Mouse (Mus musculus) kidney, embryonic 15.5 days (tissue): ENCODE results near the gene Klhl23. TPM values are rescaled to one million over a fixed set of nuclear protein-coding genes. Genes with fewer than 3 reads are reported as not detected.

Experiments used
- ATAC-seq: fragments of 200-750 bp; cut with Nextera tagmentation; replicated peaks from 2 replicates; pipeline ENCODE4 v1.8.0; 2017; ENCODE audit warnings: moderate TSS enrichment; ENCODE audit not compliant: low FRiP score
- H3K27ac ChIP-seq: fragments of 300-500 bp; sonication (generic); 2 replicates; pipeline ENCODE4 v1.5.1; 2015; ENCODE audit warnings: mild to moderate bottlenecking, inconsistent platforms
- H3K27me3 ChIP-seq: fragments of 300-500 bp; sonication (generic); 2 replicates; pipeline ENCODE4 v1.6.1; 2015; ENCODE audit warnings: inconsistent platforms
- H3K36me3 ChIP-seq: fragments of 300-500 bp; sonication (generic); 2 replicates; pipeline ENCODE4 v1.6.1; 2015; ENCODE audit warnings: inconsistent platforms
- H3K4me1 ChIP-seq: fragments of 300-500 bp; sonication (generic); 2 replicates; pipeline ENCODE4 v1.6.1; 2015; ENCODE audit warnings: inconsistent platforms
- H3K4me2 ChIP-seq: fragments of 300-500 bp; sonication (generic); 2 replicates; pipeline ENCODE4 v1.6.1; 2015; ENCODE audit warnings: moderate library complexity, mild to moderate bottlenecking, inconsistent platforms
- H3K4me3 ChIP-seq: fragments of 300-500 bp; sonication (generic); replicated peaks from 2 replicates; pipeline ENCODE4 v1.5.1; 2015; ENCODE audit warnings: mild to moderate bottlenecking, inconsistent platforms
- H3K9ac ChIP-seq: fragments of 300-500 bp; sonication (generic); 2 replicates; pipeline ENCODE4 v1.6.1; 2015; ENCODE audit warnings: mild to moderate bottlenecking, inconsistent platforms
- H3K9me3 ChIP-seq: fragments of 300-500 bp; sonication (generic); replicated peaks from 2 replicates; pipeline ENCODE4 v1.6.1; 2016; ENCODE audit warnings: inconsistent platforms
- WGBS: fragments of 180-500 bp; shearing (Covaris S2); methylation state at CpG from one replicate; pipeline ENCODE4 v1.1.7; 2015; ENCODE audit warnings: mixed read lengths; 5-methylcytosine and 5-hydroxymethylcytosine counted together
- polyA plus RNA-seq: library from polyadenylated mRNA; unstranded; fragments of >200 nt; fragmentation: Nextera tagmentation; extraction: Ambion mirVana; gene quantifications from 2 replicates; pipeline ENCODE4 v1.2.1, GENCODE M21; 2015

Klhl23 gene
- polyA plus RNA-seq, 1 experiment from 2014 or later = 32.2 TPM

DNA sequence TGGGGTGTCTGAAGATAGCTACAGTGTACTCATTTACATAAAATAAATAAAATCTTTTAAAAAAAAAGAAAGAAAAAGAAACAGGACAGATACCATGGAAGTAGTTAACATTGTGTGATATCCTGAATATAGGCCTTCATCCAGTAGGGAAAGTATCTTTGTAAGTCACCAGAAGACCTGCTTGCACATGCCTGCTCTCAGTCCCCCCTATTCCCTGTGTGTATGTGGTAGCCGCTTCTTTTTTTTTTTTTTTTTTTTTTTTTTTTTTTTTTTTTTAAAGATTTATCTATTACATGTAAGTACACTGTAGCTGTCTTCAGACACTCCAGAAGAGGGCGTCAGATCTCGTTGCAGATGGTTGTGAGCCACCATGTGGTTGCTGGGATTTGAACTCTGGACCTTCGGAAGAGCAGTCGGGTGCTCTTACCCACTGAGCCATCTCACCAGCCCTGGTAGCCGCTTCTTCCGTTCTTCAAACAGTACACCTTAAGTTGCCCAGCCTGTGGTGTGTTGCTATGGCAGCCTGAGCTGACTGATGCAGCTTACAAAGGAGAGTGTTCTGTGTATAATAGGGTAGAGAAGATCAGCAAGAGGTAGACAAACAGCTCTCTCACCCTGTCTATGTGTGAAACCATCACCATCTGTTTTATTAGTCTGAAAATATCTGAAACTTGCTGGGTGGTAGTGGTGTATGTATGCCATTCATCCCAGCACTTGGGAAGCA, 15.7 kb downstream of the Klhl23 start:
- peaks cover 45% of the 10 kb centered on the region for H3K36me3 ChIP-seq
- no peaks in the 10 kb centered on the region for H3K9me3 ChIP-seq
- no peak for ATAC-seq
- H3K4me2 ChIP-seq = no peak overlapping the region
- no peak overlapping the region for H3K27ac ChIP-seq
- 80% methylated on average over 7 of the region's 7 CpGs for WGBS
- no peak overlapping the region for H3K4me3 ChIP-seq
- H3K27me3 ChIP-seq = no peaks in the 10 kb centered on the region
- no peaks in the 10 kb centered on the region for H3K4me1 ChIP-seq
- no peak overlapping the region for H3K9ac ChIP-seq

DNA sequence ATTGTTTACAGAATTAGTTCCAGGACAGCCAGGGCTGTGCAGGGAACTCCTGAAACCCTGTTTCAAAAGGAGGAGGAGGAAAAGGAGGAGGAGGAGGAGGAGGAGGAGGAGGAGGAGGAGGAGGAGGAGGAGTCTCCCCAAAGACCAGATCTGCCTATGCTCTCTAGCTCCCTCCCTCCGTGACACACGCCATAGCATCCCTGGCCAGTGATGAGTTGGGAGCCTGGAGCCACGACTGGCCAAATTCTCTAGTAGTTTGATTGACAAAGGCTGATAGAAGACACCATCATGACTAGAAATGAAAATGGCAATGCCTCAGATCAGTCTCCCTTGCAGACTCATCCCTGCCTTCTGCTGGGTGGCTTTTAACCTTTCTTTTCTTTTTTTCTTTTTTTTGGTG, 16.3 kb downstream of the Klhl23 start:
- Histone ChIP-seq H3K4me1 (no peaks in the 10 kb centered on the region), H3K9ac (no peak overlapping the region), H3K27me3 (no peaks in the 10 kb centered on the region), H3K36me3 (peaks cover 39% of the 10 kb centered on the region), H3K9me3 (no peaks in the 10 kb centered on the region), H3K4me3 (no peak overlapping the region), H3K4me2 (no peak overlapping the region), H3K27ac (no peak overlapping the region)
- WGBS = 53% methylated on average over 3 of the region's 3 CpGs
- ATAC-seq = no peak

DNA sequence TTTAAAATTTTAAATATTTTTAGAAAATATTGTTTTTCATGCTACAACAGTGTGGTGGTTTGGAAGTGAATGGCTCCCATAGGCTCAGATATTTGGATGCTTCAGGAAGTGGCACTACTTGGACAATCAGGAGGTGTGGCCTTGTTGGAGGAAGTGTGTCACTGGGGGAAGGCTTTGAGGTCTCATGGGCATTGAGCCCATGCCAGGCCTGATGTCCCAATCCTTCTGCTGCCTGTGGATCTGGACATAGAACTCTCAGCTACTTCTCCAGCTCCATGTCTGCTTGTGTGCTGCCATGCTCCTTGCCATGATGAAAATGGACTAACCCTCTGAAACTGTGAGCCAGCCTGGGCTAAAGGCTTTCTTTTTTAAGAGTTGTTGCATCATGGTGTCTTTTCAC, 17.0 kb downstream of the Klhl23 start:
- no peak for ATAC-seq
- no peaks in the 10 kb centered on the region for H3K4me1 ChIP-seq
- H3K9me3 ChIP-seq = no peaks in the 10 kb centered on the region
- H3K9ac ChIP-seq = no peak overlapping the region
- no peak overlapping the region for H3K4me3 ChIP-seq
- H3K36me3 ChIP-seq = peaks cover 32% of the 10 kb centered on the region
- H3K27ac ChIP-seq = no peak overlapping the region
- H3K4me2 ChIP-seq = no peak overlapping the region
- H3K27me3 ChIP-seq = no peaks in the 10 kb centered on the region

GRCm38 (mm10) chr2:69840261-69840660, 18.5 kb downstream of the Klhl23 start:
- no peak for ATAC-seq
- Histone ChIP-seq H3K36me3 (peaks cover 18% of the 10 kb centered on the region), H3K4me1 (no peaks in the 10 kb centered on the region), H3K9ac (no peak overlapping the region), H3K9me3 (no peaks in the 10 kb centered on the region), H3K27me3 (no peaks in the 10 kb centered on the region), H3K4me3 (no peak overlapping the region), H3K4me2 (no peak overlapping the region), H3K27ac (no peak overlapping the region)
- 46% methylated on average over 6 of the region's 6 CpGs for WGBS

DNA sequence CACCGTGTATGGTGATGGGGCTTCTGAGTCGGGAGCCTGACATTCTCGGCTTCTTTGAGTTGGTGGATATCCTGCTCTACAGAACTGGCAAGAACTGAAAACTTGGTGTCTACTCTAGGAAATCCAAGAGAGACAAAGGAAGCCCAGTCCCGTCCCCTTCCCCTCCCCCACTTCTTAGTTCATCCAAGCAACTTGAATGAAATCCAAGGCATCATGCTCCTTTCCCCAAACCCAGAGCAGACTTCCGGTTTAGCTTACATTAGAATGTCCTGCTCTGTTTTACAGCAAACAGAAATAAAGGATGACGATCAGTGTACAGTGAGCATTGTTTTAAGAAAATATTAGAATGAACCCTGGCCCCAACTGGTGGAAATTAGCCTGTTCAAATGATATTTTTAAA, 27.5 kb downstream of the Klhl23 start:
- no peaks in the 10 kb centered on the region for H3K9me3 ChIP-seq
- no peak overlapping the region for H3K4me3 ChIP-seq
- 70% methylated on average over 6 of the region's 6 CpGs for WGBS
- H3K9ac ChIP-seq = no peak overlapping the region
- no peak overlapping the region for H3K4me2 ChIP-seq
- no peaks in the 10 kb centered on the region for H3K4me1 ChIP-seq
- ATAC-seq = no peak
- H3K27ac ChIP-seq = peak overlapping the region; percentile 3
- no peaks in the 10 kb centered on the region for H3K27me3 ChIP-seq
- no peaks in the 10 kb centered on the region for H3K36me3 ChIP-seq

- Histone ChIP-seq H3K9me3 (no peaks in the 10 kb centered on the region), H3K4me1 (no peaks in the 10 kb centered on the region), H3K4me3 (no peak overlapping the region), H3K27me3 (no peaks in the 10 kb centered on the region), H3K9ac (no peak overlapping the region), H3K36me3 (no peaks in the 10 kb centered on the region), H3K4me2 (no peak overlapping the region), H3K27ac (no peak overlapping the region)
- 0 out of 2 replicates have a peak, but pooled peaks have one; percentile 33 for ATAC-seq
- WGBS = 50% methylated on average over 2 of the region's 2 CpGs
Observed at GRCm38 (mm10) chr2:69851427-69852058, 29.8 kb downstream of the Klhl23 start.

- no peaks in the 10 kb centered on the region for H3K36me3 ChIP-seq
- no peaks in the 10 kb centered on the region for H3K9me3 ChIP-seq
- no peak overlapping the region for H3K9ac ChIP-seq
- no peak overlapping the region for H3K4me2 ChIP-seq
- no peak overlapping the region for H3K4me3 ChIP-seq
- peaks cover 3% of the 10 kb centered on the region; the same call in 1 of the 2 replicates for H3K4me1 ChIP-seq
- ATAC-seq = no peak
- WGBS = 62% methylated on average over 8 of the region's 8 CpGs
- H3K27ac ChIP-seq = no peak overlapping the region
- no peaks in the 10 kb centered on the region for H3K27me3 ChIP-seq
Observed at GRCm38 (mm10) chr2:69856392-69856791, 34.6 kb downstream of the Klhl23 start.

DNA sequence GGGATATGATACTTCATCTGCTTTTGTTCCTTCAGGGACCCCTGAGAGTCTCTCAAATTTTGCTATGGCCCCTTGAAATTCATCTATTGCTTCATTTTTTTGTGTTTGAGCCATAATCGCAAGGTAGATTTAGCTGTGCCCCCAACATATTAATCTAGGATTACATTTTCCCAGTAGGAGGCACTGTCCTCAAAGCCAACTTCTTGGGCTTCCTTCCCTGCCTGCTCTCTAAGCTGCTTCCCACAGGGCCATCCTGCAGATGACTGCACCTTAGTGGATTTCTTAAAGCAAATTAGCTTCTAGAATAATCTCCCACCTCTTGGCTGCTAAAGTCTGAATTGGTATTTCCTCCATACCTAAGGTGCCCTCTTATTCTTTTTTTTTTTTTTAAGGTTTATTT, 36.1 kb downstream of the Klhl23 start:
- Histone ChIP-seq H3K4me3 (no peak overlapping the region), H3K36me3 (no peaks in the 10 kb centered on the region), H3K9ac (no peak overlapping the region), H3K4me1 (peaks cover 8% of the 10 kb centered on the region; the same call in 1 of the 2 replicates), H3K27me3 (no peaks in the 10 kb centered on the region), H3K27ac (no peak overlapping the region), H3K4me2 (no peak overlapping the region), H3K9me3 (no peaks in the 10 kb centered on the region)
- 79% methylated on average over 1 of the region's 1 CpGs for WGBS
- no peak for ATAC-seq

- 12% methylated on average over 13 of the region's 13 CpGs for WGBS
- Histone ChIP-seq H3K4me1 (peaks cover 16% of the 10 kb centered on the region; the same call in 1 of the 2 replicates), H3K36me3 (peaks cover 16% of the 10 kb centered on the region; the same call in 1 of the 2 replicates), H3K4me3 (peak overlapping the region; percentile 94), H3K9ac (peak overlapping the region; percentile 100), H3K9me3 (no peaks in the 10 kb centered on the region), H3K27ac (peak overlapping the region; percentile 93), H3K27me3 (no peaks in the 10 kb centered on the region), H3K4me2 (peak overlapping the region; percentile 71)
- ATAC-seq = 0 out of 2 replicates have a peak, but pooled peaks have one; percentile 37
Observed at GRCm38 (mm10) chr2:69860972-69861452, 39.3 kb downstream of the Klhl23 start.

DNA sequence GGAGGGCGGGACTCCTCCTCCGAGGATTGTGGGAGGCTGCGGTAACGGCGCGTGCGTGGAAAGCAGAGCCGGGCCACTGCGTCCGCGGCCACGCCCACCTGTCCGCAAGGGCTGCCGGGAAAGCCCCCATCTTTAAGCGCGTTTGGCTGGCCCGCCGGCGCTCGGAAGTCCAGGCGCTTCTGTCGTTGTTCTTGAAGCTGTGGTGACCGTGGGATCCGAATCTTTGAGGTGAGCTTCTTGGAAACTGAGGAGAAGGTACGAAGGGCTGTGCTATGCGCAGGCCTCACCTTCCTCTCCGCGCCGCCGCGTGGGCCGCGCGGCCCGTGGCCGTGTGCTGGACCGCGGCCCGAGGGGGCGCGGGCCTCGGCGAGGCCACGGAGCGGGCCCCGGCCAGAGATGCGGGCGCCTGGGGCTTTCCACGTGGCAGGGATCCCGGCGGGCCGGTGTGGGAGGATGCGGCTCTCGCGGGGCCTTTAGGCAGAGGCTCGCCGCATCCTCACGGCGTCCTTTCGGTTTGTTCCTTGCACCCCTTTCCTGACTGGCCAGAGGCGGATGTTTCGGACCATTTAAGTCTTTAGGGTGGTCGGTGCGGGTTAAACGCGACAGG, 39.8 kb downstream of the Klhl23 start, which contains the start of gene Ssb:
Ssb (plus strand) TSS at position 78 of the 607 bp plus-strand sequence.
- ATAC-seq = peak; percentile 95
- Histone ChIP-seq H3K9me3 (no peaks in the 10 kb centered on the region), H3K27ac (peak within 1 kb of the TSS; percentile 93), H3K27me3 (no peaks in the 10 kb centered on the region), H3K4me3 (peak within 1 kb of the TSS; percentile 94), H3K4me1 (peaks cover 16% of the 10 kb centered on the region; the same call in 1 of the 2 replicates), H3K36me3 (peaks cover 22% of the 10 kb centered on the region), H3K4me2 (peak within 1 kb of the TSS; percentile 71), H3K9ac (peak within 1 kb of the TSS; percentile 100)
- WGBS = under 1% methylated on average over 66 of the region's 66 CpGs

DNA sequence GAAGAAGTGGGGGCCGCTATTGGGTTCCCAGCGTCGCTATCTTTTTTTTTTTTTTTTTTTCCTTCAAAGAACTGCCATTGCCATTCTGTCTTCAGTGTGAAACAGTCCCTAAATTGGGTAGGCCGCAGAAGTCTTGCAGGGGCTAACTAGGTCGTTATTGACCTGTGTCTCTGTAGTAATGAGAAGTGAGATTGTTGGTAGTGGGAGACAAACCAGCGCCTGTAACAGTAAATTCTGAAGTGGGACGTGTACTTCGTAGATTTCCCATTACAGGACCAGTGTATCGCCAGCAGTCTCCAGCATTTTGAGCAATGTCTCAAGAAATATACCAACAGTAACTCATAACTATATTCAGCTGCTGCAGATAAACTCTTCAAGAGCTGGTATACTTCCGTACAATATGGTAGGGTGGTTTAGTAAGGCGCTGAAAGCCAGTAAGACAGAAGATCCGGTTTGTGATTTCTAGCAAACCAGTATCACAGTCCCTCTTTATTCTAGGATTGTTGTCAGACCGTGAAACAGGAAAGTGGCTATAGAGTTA, 40.4 kb downstream of the Klhl23 start:
- no peak for ATAC-seq
- Histone ChIP-seq H3K4me2 (peak overlapping the region; percentile 71), H3K4me3 (peak overlapping the region; percentile 94), H3K9ac (peak overlapping the region; percentile 100), H3K27me3 (no peaks in the 10 kb centered on the region), H3K4me1 (peaks cover 16% of the 10 kb centered on the region; the same call in 1 of the 2 replicates), H3K27ac (peak overlapping the region; percentile 93), H3K36me3 (peaks cover 28% of the 10 kb centered on the region), H3K9me3 (no peaks in the 10 kb centered on the region)
- WGBS = 2% methylated on average over 13 of the region's 13 CpGs

DNA sequence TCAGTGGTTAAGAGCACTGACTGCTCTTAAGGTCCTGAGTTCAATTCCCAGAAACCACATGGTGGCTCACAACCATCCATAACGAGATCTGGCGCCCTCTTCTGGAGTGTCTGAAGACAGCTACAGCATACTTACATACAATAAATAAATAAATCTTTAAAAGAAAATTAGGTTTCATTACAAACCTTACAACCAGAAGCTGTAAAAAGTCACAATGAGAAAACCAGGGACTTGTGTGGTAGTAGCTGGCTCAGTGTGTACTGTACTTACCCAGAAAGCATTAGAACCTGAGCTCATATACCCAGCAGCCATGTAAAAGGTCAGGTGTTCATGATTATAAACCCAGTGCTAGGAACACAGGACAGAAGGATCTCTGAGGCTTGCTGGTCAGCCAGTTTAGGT, 62.2 kb downstream of the Klhl23 start:
- Histone ChIP-seq H3K27me3 (no peaks in the 10 kb centered on the region), H3K4me3 (no peak overlapping the region), H3K9me3 (no peaks in the 10 kb centered on the region), H3K4me2 (no peak overlapping the region; the same call in 1 of the 2 replicates), H3K36me3 (peaks cover 14% of the 10 kb centered on the region), H3K27ac (no peak overlapping the region), H3K4me1 (0 out of 2 replicates have a peak, but pooled peaks cover 6% of the 10 kb centered on the region), H3K9ac (no peak overlapping the region)
- ATAC-seq = no peak
- WGBS = 71% methylated on average over 2 of the region's 2 CpGs
